Mouse (Mus musculus): ENCODE measurements at regions not wholly inside any gene's neighbourhood (a gene's known extent, or its start where the extent isn't known, plus 50 kb on each side); places are given as distances from the start of the nearest gene placed in this dataset.

GRCm38 (mm10) chr2:50687672-50688151, 391.1 kb upstream of the Mmadhc start:
- Histone ChIP-seq H3K27me3 (ENCODE audit: control insufficient read depth, insufficient read depth, low read length) (no peaks in the 10 kb centered on the region), H3K27ac (replicated peaks; ENCODE audit: low read depth, low read length) (no peak overlapping the region), H3K4me3 (replicated peaks; ENCODE audit: low read length) (no peak overlapping the region), H3K9ac (ENCODE audit: low read depth, low read length, severe bottlenecking) (no peak overlapping the region), H3K9me3 (ENCODE audit: control insufficient read depth, low read length) (no peaks in the 10 kb centered on the region), H3K36me3 (ENCODE audit: control insufficient read depth, insufficient read depth, low read length) (no peaks in the 10 kb centered on the region), H3K4me1 (ENCODE audit: control insufficient read depth, insufficient read depth, low read length) (no peaks in the 10 kb centered on the region), H3K4me2 (replicated peaks; ENCODE audit: low read depth, low read length, severe bottlenecking) (no peak overlapping the region)
- no peak for TF ChIP-seq POLR2A (IDR thresholded peaks at IDR 0.05; ENCODE audit: borderline replicate concordance, extremely low read depth, insufficient read depth, insufficient read length)
- ATAC-seq (ENCODE audit: low FRiP score, low read depth) (no peak), DNase-seq (ENCODE audit: low spot score) (no peak)
- WGBS, result 59% methylated on average over 10 of the region's 10 CpGs

DNA sequence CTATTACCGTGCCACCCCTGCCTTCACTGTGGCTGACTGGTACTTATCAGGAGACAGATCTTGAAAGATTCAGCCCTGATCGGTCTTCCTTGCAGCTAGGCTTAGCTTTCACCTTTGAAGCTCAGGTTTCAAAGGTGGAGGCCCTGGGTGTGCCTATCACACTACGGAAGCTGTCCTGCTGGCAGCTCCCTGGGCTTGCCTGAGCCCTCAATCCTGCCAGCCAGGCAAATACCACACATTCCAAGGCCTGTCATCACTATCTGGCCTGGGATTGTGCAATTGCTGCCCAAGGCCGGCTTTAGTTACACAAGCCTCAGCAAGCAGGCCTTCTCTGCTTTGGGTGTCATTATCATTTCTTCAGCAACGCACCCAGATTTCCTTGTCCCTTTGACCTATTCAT, 390.6 kb upstream of the Mmadhc start:
- 27% methylated on average over 5 of the region's 5 CpGs for WGBS
- DNase-seq (ENCODE audit: low spot score), result peak; percentile 27
- H3K36me3 ChIP-seq (ENCODE audit: control insufficient read depth, insufficient read depth, low read length), result no peaks in the 10 kb centered on the region
- H3K9ac ChIP-seq (ENCODE audit: low read depth, low read length, severe bottlenecking), result no peak overlapping the region
- H3K4me2 ChIP-seq (replicated peaks; ENCODE audit: low read depth, low read length, severe bottlenecking), result no peak overlapping the region
- no peak overlapping the region for H3K4me3 ChIP-seq (replicated peaks; ENCODE audit: low read length)
- no peaks in the 10 kb centered on the region for H3K9me3 ChIP-seq (ENCODE audit: control insufficient read depth, low read length)
- no peaks in the 10 kb centered on the region for H3K4me1 ChIP-seq (ENCODE audit: control insufficient read depth, insufficient read depth, low read length)
- no peak overlapping the region for H3K27ac ChIP-seq (replicated peaks; ENCODE audit: low read depth, low read length)
- H3K27me3 ChIP-seq (ENCODE audit: control insufficient read depth, insufficient read depth, low read length), result no peaks in the 10 kb centered on the region
- no peak for ATAC-seq (ENCODE audit: low FRiP score, low read depth)
- no peak for TF ChIP-seq POLR2A (IDR thresholded peaks at IDR 0.05; ENCODE audit: borderline replicate concordance, extremely low read depth, insufficient read depth, insufficient read length)

DNA sequence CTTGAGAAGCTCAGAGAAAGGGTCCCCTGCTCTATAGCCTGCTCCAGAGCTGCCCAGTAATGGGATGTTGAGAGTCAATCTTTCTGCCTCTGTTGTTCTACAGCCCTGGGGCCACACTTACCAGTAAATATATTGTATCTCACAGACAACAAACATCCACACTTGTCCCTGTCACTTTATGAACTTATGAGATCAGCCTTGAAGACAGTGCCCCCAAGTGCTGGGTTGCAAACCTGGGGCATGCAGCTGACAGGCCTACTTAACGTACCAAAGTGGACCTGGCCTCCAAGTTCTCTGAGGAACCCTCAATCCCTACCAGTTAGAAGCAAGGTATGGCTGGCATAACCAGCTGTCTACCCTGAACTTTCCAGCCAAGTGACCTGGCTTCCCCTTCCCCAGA, 380.9 kb upstream of the Mmadhc start:
- H3K27me3 ChIP-seq (ENCODE audit: control insufficient read depth, insufficient read depth, low read length), result no peaks in the 10 kb centered on the region
- DNase-seq (ENCODE audit: low spot score) (no peak), ATAC-seq (ENCODE audit: low FRiP score, low read depth) (no peak)
- no peak overlapping the region for H3K4me3 ChIP-seq (replicated peaks; ENCODE audit: low read length)
- no peaks in the 10 kb centered on the region for H3K36me3 ChIP-seq (ENCODE audit: control insufficient read depth, insufficient read depth, low read length)
- H3K27ac ChIP-seq (replicated peaks; ENCODE audit: low read depth, low read length), result no peak overlapping the region
- H3K4me1 ChIP-seq (ENCODE audit: control insufficient read depth, insufficient read depth, low read length), result no peaks in the 10 kb centered on the region
- H3K4me2 ChIP-seq (replicated peaks; ENCODE audit: low read depth, low read length, severe bottlenecking), result no peak overlapping the region
- WGBS, result 92% methylated on average over 1 of the region's 1 CpGs
- no peak for TF ChIP-seq POLR2A (IDR thresholded peaks at IDR 0.05; ENCODE audit: borderline replicate concordance, extremely low read depth, insufficient read depth, insufficient read length)
- no peaks in the 10 kb centered on the region for H3K9me3 ChIP-seq (ENCODE audit: control insufficient read depth, low read length)
- H3K9ac ChIP-seq (ENCODE audit: low read depth, low read length, severe bottlenecking), result no peak overlapping the region

DNA sequence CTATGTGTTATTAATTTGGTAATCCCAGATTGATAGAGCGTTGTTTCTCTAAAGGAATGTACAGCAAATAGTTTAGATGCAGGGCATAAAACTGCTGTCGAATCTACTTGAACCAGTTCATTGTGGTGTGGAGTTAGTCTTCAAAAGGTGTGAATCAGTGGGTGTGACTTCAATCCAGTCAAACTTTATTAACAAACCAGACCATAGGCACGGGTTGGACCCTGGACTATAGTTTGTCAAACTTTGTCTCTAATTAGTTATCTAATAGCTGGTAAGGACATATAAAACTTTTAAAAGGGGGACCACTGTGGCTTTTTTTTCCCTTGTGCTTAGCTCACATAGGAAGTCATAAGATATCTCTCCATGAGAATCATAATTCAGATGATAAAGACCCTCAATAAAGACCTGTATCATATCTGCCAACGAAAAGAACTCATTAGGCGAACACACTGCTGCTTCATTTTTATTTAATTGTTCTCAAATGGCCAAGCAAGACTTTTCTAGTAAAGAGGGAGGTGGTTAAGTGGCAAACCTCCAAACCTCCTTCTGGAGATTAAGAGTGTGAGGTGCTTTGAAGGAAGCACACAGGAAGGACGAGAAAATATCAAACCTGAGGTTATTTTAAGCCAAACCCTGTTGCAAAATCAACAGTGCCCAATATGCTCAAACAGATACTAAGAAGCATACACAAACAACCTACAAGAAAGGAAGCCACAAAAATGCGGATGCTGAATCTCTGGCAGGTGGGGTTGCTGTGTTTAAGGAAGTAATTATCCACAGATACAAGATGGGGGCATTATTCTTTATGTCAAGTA, 379.3 kb upstream of the Mmadhc start:
- 70% methylated on average over 7 of the region's 7 CpGs for WGBS
- Histone ChIP-seq H3K27ac (replicated peaks; ENCODE audit: low read depth, low read length) (no peak overlapping the region), H3K4me1 (ENCODE audit: control insufficient read depth, insufficient read depth, low read length) (no peaks in the 10 kb centered on the region), H3K9ac (ENCODE audit: low read depth, low read length, severe bottlenecking) (no peak overlapping the region), H3K27me3 (ENCODE audit: control insufficient read depth, insufficient read depth, low read length) (no peaks in the 10 kb centered on the region), H3K4me3 (replicated peaks; ENCODE audit: low read length) (no peak overlapping the region), H3K4me2 (replicated peaks; ENCODE audit: low read depth, low read length, severe bottlenecking) (no peak overlapping the region), H3K36me3 (ENCODE audit: control insufficient read depth, insufficient read depth, low read length) (no peaks in the 10 kb centered on the region), H3K9me3 (ENCODE audit: control insufficient read depth, low read length) (no peaks in the 10 kb centered on the region)
- DNase-seq (ENCODE audit: low spot score) (no peak), ATAC-seq (ENCODE audit: low FRiP score, low read depth) (no peak)
- no peak for TF ChIP-seq POLR2A (IDR thresholded peaks at IDR 0.05; ENCODE audit: borderline replicate concordance, extremely low read depth, insufficient read depth, insufficient read length)

GRCm38 (mm10) chr2:50674856-50675175, 378.2 kb upstream of the Mmadhc start:
- ATAC-seq (ENCODE audit: low FRiP score, low read depth), result no peak
- Histone ChIP-seq H3K36me3 (ENCODE audit: control insufficient read depth, insufficient read depth, low read length) (no peaks in the 10 kb centered on the region), H3K4me2 (replicated peaks; ENCODE audit: low read depth, low read length, severe bottlenecking) (no peak overlapping the region), H3K9me3 (ENCODE audit: control insufficient read depth, low read length) (no peaks in the 10 kb centered on the region), H3K27ac (replicated peaks; ENCODE audit: low read depth, low read length) (no peak overlapping the region), H3K4me3 (replicated peaks; ENCODE audit: low read length) (no peak overlapping the region), H3K4me1 (ENCODE audit: control insufficient read depth, insufficient read depth, low read length) (peaks cover 3% of the 10 kb centered on the region; the same call in 1 of the 2 replicates), H3K27me3 (ENCODE audit: control insufficient read depth, insufficient read depth, low read length) (no peaks in the 10 kb centered on the region), H3K9ac (ENCODE audit: low read depth, low read length, severe bottlenecking) (no peak overlapping the region)
- no peak for DNase-seq (ENCODE audit: low spot score)
- no peak for TF ChIP-seq POLR2A (IDR thresholded peaks at IDR 0.05; ENCODE audit: borderline replicate concordance, extremely low read depth, insufficient read depth, insufficient read length)
- 87% methylated on average over 3 of the region's 3 CpGs for WGBS
